Mouse (Mus musculus): Measurements from ENCODE around the gene Morf4l2. TPM values are rescaled to one million over a fixed set of nuclear protein-coding genes. Genes with fewer than 3 reads are reported as not detected.
"Not testable (repeated sequence)": the region's sequence is repeated elsewhere in the genome, so short reads cannot be mapped to it uniquely, and the experiment has no call there.

The Morf4l2 gene
- polyA plus RNA-seq, 1 experiment from 2014 or later, result 334 TPM

GRCm38 (mm10) chrX:136742241-136742640 is 1.2 kb downstream of the Morf4l2 start:
- Histone ChIP-seq H3K9me3 (no peaks in the 10 kb centered on the region), H3K4me1 (peaks cover 8% of the 10 kb centered on the region), H3K27ac (replicated peaks) (peak overlapping the region; percentile 93), H3K9ac (peak overlapping the region; percentile 83), H3K27me3 (replicated peaks) (no peaks in the 10 kb centered on the region), H3K4me3 (peak overlapping the region; percentile 66), H3K4me2 (peak overlapping the region; percentile 67), H3K36me3 (peaks cover 11% of the 10 kb centered on the region)
- WGBS, result 20% methylated on average over 10 of the region's 10 CpGs
- no peak for ATAC-seq (ENCODE audit: extremely low read depth, insufficient number of reproducible peaks, low FRiP score, low TSS enrichment)

GRCm38 (mm10) chrX:136741651-136742201 is 1.8 kb downstream of the Morf4l2 start:
- ATAC-seq (ENCODE audit: extremely low read depth, insufficient number of reproducible peaks, low FRiP score, low TSS enrichment), result peak; percentile 66; the same call in 1 of the 2 replicates
- Histone ChIP-seq H3K36me3 (peaks cover 11% of the 10 kb centered on the region), H3K4me2 (peak overlapping the region; percentile 67), H3K4me1 (peaks cover 8% of the 10 kb centered on the region), H3K27me3 (replicated peaks) (no peaks in the 10 kb centered on the region), H3K9me3 (no peaks in the 10 kb centered on the region), H3K9ac (peak overlapping the region; percentile 83), H3K27ac (replicated peaks) (peak overlapping the region; percentile 93), H3K4me3 (peak overlapping the region; percentile 66)
- WGBS, result 13% methylated on average over 33 of the region's 46 CpGs

GRCm38 (mm10) chrX:136740791-136741650 is 2.5 kb downstream of the Morf4l2 start:
- Histone ChIP-seq H3K4me2 (peak overlapping the region; percentile 72), H3K27ac (replicated peaks) (peak overlapping the region; percentile 93), H3K4me3 (peak overlapping the region; percentile 66), H3K27me3 (replicated peaks) (no peaks in the 10 kb centered on the region), H3K9me3 (no peaks in the 10 kb centered on the region), H3K9ac (peak overlapping the region; percentile 87), H3K4me1 (peaks cover 8% of the 10 kb centered on the region), H3K36me3 (peaks cover 13% of the 10 kb centered on the region)
- WGBS, result 15% methylated on average over 39 of the region's 39 CpGs
- ATAC-seq (ENCODE audit: extremely low read depth, insufficient number of reproducible peaks, low FRiP score, low TSS enrichment), result peak; percentile 96

- Histone ChIP-seq H3K27ac (replicated peaks) (peak overlapping the region; percentile 86), H3K27me3 (replicated peaks) (no peaks in the 10 kb centered on the region), H3K4me3 (peak overlapping the region; percentile 66), H3K9ac (peak overlapping the region; percentile 87), H3K4me2 (peak overlapping the region; percentile 72), H3K36me3 (peaks cover 20% of the 10 kb centered on the region), H3K9me3 (no peaks in the 10 kb centered on the region), H3K4me1 (peaks cover 8% of the 10 kb centered on the region)
- ATAC-seq (ENCODE audit: extremely low read depth, insufficient number of reproducible peaks, low FRiP score, low TSS enrichment), result no peak
- WGBS, result 15% methylated on average over 15 of the region's 15 CpGs
Measured at GRCm38 (mm10) chrX:136740087-136740790, 3.3 kb downstream of the Morf4l2 start.

- WGBS, result 75% methylated on average over 4 of the region's 4 CpGs
Measured at GRCm38 (mm10) chrX:136732016-136732415, 11.5 kb downstream of the Morf4l2 start.

GRCm38 (mm10) chrX:136714742-136715474 is 28.6 kb downstream of the Morf4l2 start:
- ATAC-seq (ENCODE audit: extremely low read depth, insufficient number of reproducible peaks, low FRiP score, low TSS enrichment), result not testable (repeated sequence)

More at GRCm38 (mm10) chrX:136732016-136732415, 11.5 kb downstream of the Morf4l2 start:
- Histone ChIP-seq H3K9me3 (no peaks in the 10 kb centered on the region), H3K27me3 (replicated peaks) (no peaks in the 10 kb centered on the region), H3K4me3 (no peak overlapping the region), H3K4me2 (no peak overlapping the region), H3K27ac (replicated peaks) (no peak overlapping the region), H3K4me1 (no peaks in the 10 kb centered on the region), H3K36me3 (peaks cover 36% of the 10 kb centered on the region), H3K9ac (no peak overlapping the region)
- no peak for ATAC-seq (ENCODE audit: extremely low read depth, insufficient number of reproducible peaks, low FRiP score, low TSS enrichment)

GRCm38 (mm10) chrX:136708782-136709181 is 34.7 kb downstream of the Morf4l2 start:
- WGBS, result 20% methylated on average over 14 of the region's 14 CpGs
- Histone ChIP-seq H3K36me3 (no peaks in the 10 kb centered on the region), H3K27me3 (replicated peaks) (0 out of 2 replicates have a peak, but pooled peaks cover 3% of the 10 kb centered on the region), H3K4me2 (peak overlapping the region; percentile 71), H3K4me1 (0 out of 2 replicates have a peak, but pooled peaks cover 3% of the 10 kb centered on the region), H3K9me3 (no peaks in the 10 kb centered on the region), H3K4me3 (peak overlapping the region; percentile 64), H3K27ac (replicated peaks) (peak overlapping the region; percentile 83), H3K9ac (peak overlapping the region; percentile 84)
- no peak for ATAC-seq (ENCODE audit: extremely low read depth, insufficient number of reproducible peaks, low FRiP score, low TSS enrichment)

More at GRCm38 (mm10) chrX:136714742-136715474, 28.6 kb downstream of the Morf4l2 start:
- not testable (repeated sequence) for H3K9ac ChIP-seq; H3K9me3 ChIP-seq; H3K36me3 ChIP-seq; H3K27ac ChIP-seq (replicated peaks); H3K4me1 ChIP-seq; H3K27me3 ChIP-seq (replicated peaks); H3K4me2 ChIP-seq; H3K4me3 ChIP-seq
- 47% methylated on average over 3 of the region's 3 CpGs for WGBS

- ATAC-seq (ENCODE audit: extremely low read depth, insufficient number of reproducible peaks, low FRiP score, low TSS enrichment), result peak; percentile 46; the same call in 1 of the 2 replicates
- Histone ChIP-seq H3K27me3 (replicated peaks) (0 out of 2 replicates have a peak, but pooled peaks cover 3% of the 10 kb centered on the region), H3K27ac (replicated peaks) (peak overlapping the region; percentile 83), H3K36me3 (no peaks in the 10 kb centered on the region), H3K9me3 (no peaks in the 10 kb centered on the region), H3K4me3 (peak overlapping the region; percentile 64), H3K4me1 (0 out of 2 replicates have a peak, but pooled peaks cover 3% of the 10 kb centered on the region), H3K9ac (peak overlapping the region; percentile 84), H3K4me2 (peak overlapping the region; percentile 71)
- WGBS, result 16% methylated on average over 18 of the region's 18 CpGs
Measured at GRCm38 (mm10) chrX:136708168-136708681, 35.3 kb downstream of the Morf4l2 start.

- ATAC-seq (ENCODE audit: extremely low read depth, insufficient number of reproducible peaks, low FRiP score, low TSS enrichment), result peak; percentile 74
Measured at GRCm38 (mm10) chrX:136707446-136708167, 35.9 kb downstream of the Morf4l2 start, which contains the start of gene Tceal1. Tceal1 (plus strand) TSS chrX:136707982.

GRCm38 (mm10) chrX:136693196-136693595 is 50.3 kb downstream of the Morf4l2 start:
- H3K27ac ChIP-seq (replicated peaks), result no peak overlapping the region
- H3K4me3 ChIP-seq, result no peak overlapping the region
- no peak overlapping the region for H3K9ac ChIP-seq
- H3K36me3 ChIP-seq, result no peaks in the 10 kb centered on the region
- H3K27me3 ChIP-seq (replicated peaks), result no peaks in the 10 kb centered on the region
- ATAC-seq (ENCODE audit: extremely low read depth, insufficient number of reproducible peaks, low FRiP score, low TSS enrichment), result no peak
- WGBS, result 77% methylated on average over 5 of the region's 5 CpGs
- H3K4me2 ChIP-seq, result no peak overlapping the region
- no peaks in the 10 kb centered on the region for H3K9me3 ChIP-seq
- H3K4me1 ChIP-seq, result no peaks in the 10 kb centered on the region

More at GRCm38 (mm10) chrX:136707446-136708167, 35.9 kb downstream of the Morf4l2 start, which contains the start of gene Tceal1:
- 20% methylated on average over 15 of the region's 15 CpGs for WGBS
- Histone ChIP-seq H3K27me3 (replicated peaks) (0 out of 2 replicates have a peak, but pooled peaks cover 3% of the 10 kb centered on the region), H3K4me2 (peak within 1 kb of the TSS; percentile 71), H3K9ac (peak within 1 kb of the TSS; percentile 84), H3K36me3 (no peaks in the 10 kb centered on the region), H3K4me3 (peak within 1 kb of the TSS; percentile 64), H3K9me3 (no peaks in the 10 kb centered on the region), H3K27ac (replicated peaks) (peak within 1 kb of the TSS; percentile 83), H3K4me1 (0 out of 2 replicates have a peak, but pooled peaks cover 3% of the 10 kb centered on the region)

Measured in heart, embryonic 13.5 days (tissue).